Mouse (Mus musculus): ENCODE data around the gene Lrrc58.

Lrrc58 gene

GRCm38 (mm10) chr16:37869470-37870231, 1.5 kb downstream of the Lrrc58 start:
- DNase-seq, result no peak

GRCm38 (mm10) chr16:37871112-37871715, 3.0 kb downstream of the Lrrc58 start:
- peak; percentile 63 for DNase-seq

DNA sequence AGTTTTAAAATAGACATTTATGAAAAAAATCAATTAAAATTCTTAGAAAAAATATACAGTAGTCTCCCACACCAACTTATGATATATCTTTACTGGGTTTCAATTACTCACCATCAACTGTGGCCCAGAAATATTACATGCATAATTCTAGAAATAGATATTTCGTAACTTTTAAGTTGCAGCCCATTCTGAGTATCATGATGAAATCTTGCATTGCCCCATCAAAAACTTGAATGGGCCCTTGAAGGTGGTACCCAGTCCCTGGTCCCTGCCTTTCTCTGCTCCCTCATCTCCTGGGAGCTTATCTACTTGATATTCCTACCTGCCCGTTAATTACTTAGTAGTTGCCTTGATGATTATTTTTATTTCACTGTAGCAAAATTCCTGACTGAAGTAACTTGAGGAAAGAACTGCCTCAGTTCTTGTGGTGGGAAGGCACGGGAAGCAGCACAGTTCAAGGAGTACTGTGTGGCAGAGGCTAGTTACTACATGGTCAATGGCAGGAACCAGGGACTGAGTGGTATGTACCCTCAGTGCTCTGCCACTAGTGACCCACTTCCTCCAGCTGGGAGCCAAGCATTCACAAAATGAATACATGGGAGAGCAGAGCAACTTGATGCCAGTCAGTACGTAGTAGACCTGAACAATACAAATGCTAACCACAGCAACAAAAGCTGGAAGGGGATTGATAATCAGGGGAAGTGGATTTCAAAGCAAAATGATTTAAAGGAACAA, 6.5 kb downstream of the Lrrc58 start:
- no peak for DNase-seq

DNA sequence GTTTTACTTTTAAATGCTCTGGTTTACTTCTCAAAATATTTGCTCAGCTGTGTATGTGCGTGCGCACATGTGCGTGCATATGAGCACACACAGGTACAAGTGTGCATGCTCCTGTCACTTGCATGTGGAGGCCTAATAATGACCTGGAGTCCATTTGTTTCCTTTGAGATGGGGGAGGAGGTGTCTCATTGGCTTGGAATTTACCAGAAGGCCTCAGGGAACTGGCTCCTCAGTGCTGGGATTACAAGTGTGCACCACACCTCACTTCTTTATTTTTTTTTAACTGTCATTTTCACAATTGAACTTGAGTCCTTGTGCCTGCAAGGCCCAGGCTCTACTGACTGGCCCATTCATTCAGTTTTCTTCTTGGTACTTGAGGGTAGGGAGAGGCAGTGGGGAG, 9.2 kb downstream of the Lrrc58 start:
- DNase-seq, result no peak

- DNase-seq, result no peak
Observed at GRCm38 (mm10) chr16:37878951-37879505, 10.8 kb downstream of the Lrrc58 start.

DNA sequence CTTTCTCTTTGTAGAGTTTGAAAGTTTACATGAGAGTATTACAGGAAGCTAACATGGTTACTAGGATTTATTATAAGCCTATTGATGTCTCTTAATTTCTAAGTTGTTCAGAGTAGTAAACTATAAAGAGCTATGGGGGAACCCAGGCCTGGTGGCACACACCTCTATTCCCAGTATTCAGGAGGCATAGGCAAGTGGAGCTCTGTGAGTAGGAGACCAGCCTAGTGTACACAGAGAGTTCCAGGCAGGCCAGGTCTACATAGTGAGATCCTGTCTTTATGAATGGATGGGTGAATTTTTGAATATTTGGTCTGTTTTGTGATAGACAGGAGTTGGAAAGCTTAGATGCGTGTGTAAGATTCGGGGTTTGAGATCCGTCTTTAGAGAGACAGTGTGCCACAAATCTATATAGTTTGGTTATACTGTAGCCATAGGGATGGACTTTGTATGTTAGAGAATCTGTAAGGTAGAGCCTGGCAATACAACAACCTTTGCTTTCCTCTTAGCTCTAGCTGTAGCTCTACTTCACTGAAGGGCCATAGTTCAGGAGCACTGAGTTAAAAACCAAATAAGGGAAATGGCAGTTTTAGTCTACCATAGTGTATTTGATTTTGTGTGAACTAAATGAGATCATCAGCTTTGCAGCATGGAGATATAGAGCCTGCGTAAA, 11.7 kb downstream of the Lrrc58 start:
- DNase-seq, result no peak

DNA sequence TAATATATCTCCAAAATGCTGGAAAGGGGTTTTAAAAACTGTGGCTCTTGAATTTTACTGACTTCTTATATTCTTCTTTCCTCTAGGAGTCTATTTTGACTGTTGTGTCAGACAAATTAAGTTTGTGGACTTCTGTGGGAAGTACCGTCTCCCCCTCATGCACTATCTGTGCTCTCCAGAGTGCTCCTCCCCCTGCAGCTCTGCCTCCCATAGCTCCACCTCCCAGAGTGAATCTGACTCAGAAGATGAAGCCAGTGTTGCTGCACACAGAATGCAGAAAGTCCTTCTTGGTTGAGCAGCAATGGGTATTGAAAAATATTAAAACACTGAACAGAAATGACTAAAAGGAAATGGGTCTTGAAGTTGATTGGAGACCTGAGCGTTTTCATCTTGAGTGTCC, 13.0 kb downstream of the Lrrc58 start:
- DNase-seq, result no peak

- no peak for DNase-seq
Observed at GRCm38 (mm10) chr16:37888986-37889385, 20.8 kb downstream of the Lrrc58 start.

DNA sequence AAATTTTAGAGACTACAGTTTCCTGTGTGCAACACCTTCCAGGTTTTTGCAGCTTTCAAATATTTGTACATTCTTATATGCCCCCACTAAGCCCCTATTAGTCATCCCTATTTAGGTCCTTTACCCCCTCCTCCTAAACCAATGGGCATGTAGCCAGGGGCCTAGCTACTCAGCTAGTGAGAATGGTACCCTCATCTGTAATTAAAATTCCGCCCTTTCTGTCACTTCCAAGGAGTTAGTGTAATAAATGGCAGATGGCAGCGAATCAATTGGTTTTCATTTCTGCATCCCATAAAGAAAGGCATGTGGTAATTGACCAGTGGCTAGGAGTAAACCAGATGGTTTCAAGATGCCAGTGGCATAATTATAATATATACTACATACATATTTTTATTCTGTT, 24.5 kb downstream of the Lrrc58 start:
- no peak for DNase-seq

GRCm38 (mm10) chr16:37893381-37893780, 25.2 kb downstream of the Lrrc58 start:
- no peak for DNase-seq

DNA sequence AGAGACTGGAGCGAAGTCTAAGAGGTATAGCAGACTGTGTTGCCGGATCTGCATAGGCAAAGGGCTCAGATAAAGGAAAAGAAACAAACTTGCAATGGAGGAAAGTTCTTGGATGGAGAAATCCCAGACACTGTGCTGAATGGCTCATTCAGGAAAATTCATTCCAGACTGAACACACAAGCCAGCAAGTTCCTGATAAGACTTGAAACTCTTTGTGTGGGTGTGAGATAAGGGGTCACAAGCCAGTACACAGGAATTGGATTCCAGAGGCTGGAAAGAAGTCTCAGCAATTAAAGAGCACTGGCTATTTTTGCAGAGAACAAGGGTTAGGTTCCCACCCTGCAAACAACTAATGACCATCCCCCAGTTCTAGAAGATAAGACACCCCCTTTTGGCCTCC, 25.8 kb downstream of the Lrrc58 start:
- DNase-seq, result no peak

- DNase-seq, result no peak
Observed at GRCm38 (mm10) chr16:37898790-37899189, 30.6 kb downstream of the Lrrc58 start.

DNA sequence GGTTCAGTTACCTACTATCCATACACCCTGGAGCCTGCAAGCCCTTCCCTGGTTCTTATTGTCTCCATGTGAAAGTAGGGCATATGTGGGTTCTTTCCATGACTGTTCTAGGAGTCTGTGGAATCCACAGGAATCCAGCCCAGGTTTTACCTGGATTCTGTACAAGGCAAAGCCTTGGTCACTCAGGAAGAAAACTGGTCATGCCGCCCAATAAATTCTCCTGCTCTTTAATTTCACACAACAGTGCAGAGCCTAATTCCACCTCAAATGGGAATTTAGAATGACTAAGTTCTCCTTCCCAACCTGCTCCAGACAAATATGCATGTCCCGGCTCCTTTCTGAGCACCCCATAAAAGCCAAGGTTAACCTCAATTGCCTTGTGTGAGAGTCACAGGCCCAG, 31.2 kb downstream of the Lrrc58 start:
- peak; percentile 67 for DNase-seq

- peak; percentile 56 for DNase-seq
Observed at GRCm38 (mm10) chr16:37901318-37901717, 33.1 kb downstream of the Lrrc58 start.

GRCm38 (mm10) chr16:37906456-37906855, 38.3 kb downstream of the Lrrc58 start:
- DNase-seq, result peak; percentile 59

DNA sequence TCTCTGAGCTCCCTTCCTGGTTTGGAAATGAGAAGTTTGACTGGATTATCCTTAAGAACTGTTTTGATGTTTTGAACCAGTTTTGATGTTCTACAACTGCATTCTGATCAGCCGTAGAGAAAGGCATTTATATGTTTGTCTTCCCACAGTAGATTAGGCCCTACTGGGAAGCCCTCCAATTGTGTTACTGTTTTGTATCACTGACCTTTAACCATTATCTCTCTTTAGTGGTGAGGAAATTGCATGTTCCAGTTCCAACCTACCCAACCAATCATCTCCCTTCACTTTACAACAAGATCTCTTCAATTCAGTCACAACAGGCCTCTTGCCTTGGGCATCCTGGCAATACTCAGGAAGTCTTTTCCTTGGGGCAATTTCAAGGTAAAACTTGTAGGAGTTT, 42.9 kb downstream of the Lrrc58 start:
- DNase-seq, result no peak

- DNase-seq, result peak; percentile 57
Observed at GRCm38 (mm10) chr16:37916138-37916817, 48.1 kb downstream of the Lrrc58 start, which contains the start of gene Gpr156. Gene Gpr156, plus strand, starts transcription at chr16:37916496.

GRCm38 (mm10) chr16:37916818-37917201, 48.6 kb downstream of the Lrrc58 start:
- DNase-seq, result no peak

- no peak for DNase-seq
Observed at GRCm38 (mm10) chr16:37919000-37919399, 50.8 kb downstream of the Lrrc58 start.

- no peak for DNase-seq
Observed at GRCm38 (mm10) chr16:37920842-37921409, 52.7 kb downstream of the Lrrc58 start.

GRCm38 (mm10) chr16:37926087-37926486, 57.9 kb downstream of the Lrrc58 start:
- no peak for DNase-seq

DNA sequence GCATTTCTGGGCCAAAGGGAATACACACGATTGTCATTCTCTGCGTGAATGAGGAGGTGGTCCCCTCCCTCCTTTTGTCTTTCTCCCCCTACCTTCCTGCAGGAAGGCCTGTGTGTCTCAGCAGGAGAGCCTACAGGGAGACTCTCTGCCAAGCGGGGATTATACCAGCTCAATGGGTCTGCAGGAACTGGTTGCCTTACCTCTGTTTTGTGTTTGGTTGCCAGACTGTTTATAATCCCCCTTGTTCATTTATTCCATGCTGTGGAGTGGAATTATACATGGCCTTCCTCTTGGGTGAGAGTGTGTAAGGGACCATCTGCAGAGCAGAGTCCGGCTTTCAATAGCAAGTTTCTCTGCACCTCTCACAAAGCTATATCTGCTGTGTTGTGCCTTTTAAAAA, 58.9 kb downstream of the Lrrc58 start:
- no peak for DNase-seq
